Mouse (Mus musculus) gastrocnemius, adult 8-10 months (tissue): ENCODE results near the gene Cacng7. TPM values are rescaled to one million over a fixed set of nuclear protein-coding genes. Genes with fewer than 3 reads are reported as not detected.

Experiments
- DNase-seq, 2 experiments: peaks; one replicate each; pipeline ENCODE4 v3.0.0; 2022; ENCODE audit warnings: low spot score in 2 of 2
- total RNA-seq, 4 experiments: library from RNA; stranded (reverse); gene quantifications; 2 replicates each; pipeline ENCODE4 v1.2.4; 2022

Gene Cacng7
- total RNA-seq, 4 experiments from 2014 or later, result 8.5 to 16.4 (median 13.6) TPM

- DNase-seq, result no peak
Measured at GRCm38 (mm10) chr7:3302556-3303275, 30.0 kb upstream of the Cacng7 start.

GRCm38 (mm10) chr7:3303276-3303781, 29.4 kb upstream of the Cacng7 start:
- DNase-seq, result no peak

- DNase-seq, result no peak
Measured at GRCm38 (mm10) chr7:3303789-3304188, 29.0 kb upstream of the Cacng7 start.

DNA sequence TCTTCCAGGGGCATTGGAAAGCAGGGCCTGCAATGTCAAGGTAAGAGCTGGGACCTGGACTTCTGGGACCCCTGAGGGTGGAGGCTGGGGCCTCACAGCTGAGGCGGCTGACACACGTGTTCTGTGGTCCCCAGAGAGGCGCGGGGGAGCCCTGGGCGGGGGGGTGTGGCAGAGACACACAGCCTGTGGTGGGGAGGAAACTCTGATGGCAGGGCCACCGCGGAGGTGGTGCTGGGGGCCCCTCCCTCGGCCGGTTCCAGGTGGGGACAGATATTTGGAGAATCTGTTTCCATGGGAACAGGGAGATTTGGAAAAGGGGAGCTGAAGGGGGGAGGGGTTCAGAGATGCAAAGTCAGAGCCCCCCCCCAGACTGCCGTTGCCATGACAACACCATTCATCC, 28.5 kb upstream of the Cacng7 start:
- no peak for DNase-seq

- DNase-seq, result no peak
Measured at GRCm38 (mm10) chr7:3306400-3306799, 26.4 kb upstream of the Cacng7 start.

DNA sequence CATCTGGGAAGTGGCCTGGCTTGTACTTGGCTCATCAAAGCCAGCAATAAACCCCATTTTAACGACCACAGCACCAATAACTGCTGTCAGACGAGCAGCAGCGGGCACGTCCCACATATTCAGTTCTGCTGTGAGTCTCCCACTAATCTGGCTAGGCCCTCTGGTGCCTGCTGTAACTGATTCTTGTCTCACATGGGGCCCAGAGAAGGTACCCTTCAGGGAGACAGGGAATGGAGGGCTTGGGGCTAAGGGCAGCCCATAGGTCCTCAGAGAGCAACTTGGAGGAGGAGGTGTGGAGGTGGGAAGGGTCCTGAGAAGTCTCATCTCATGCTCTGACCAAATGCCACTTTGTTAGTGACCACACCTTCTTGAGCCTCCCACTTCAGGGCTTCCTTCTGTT, 24.1 kb upstream of the Cacng7 start:
- DNase-seq, result no peak

GRCm38 (mm10) chr7:3310233-3310632, 22.5 kb upstream of the Cacng7 start:
- DNase-seq, result no peak

DNA sequence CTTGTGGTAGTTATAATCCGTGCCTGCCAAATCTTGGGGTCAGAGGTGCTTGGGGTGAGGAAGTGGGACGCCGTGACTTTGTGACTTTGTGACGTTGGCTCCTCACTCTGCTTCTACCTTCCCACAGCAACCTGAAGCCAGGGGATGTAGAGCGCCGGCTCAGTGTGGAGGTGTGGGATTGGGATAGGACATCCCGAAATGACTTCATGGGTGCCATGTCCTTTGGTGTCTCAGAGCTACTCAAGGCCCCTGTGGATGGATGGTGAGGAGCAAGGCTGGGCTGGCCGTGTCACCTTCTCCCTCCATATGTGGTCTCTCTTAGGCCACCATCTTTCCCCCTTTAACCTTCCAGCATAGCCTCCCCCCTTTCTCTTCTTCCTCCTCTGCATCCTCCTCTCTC, 19.2 kb upstream of the Cacng7 start:
- DNase-seq, result no peak

DNA sequence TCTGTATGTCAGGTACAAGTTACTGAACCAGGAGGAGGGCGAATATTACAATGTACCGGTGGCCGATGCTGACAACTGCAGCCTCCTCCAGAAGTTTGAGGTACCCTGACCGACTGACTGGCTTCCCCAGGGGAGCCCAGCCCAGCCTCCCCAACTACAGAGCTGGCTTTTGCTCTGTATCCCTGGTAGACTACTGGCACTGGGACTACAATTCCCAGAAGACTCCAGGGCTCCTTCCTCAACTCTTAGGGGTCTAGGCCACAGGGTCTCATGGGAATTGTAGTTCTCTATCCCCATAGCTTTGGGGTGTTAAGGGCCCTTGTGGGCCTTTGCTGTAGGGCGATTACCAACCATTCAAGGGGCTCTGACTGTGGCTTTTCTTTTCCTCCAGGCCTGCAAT, 18.6 kb upstream of the Cacng7 start:
- DNase-seq, result no peak

DNA sequence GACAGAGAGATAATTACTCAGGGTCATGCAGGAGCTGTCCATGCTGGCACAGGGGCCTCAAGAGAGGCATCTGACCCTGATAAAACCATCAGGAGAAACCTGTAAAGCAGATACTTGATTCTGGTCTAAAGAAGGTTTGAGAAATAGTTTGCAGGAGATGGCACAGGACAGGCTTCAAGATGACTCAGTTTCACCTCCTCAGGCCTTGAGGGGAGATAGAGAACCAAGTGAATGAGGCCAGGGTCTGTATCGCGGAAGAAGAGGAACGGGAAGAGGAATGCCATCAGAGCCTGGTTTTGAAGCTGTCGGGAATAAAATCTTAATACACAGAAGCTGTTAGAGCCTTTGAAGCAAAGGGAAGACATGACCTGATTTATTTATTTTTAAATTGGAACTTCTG, 15.1 kb upstream of the Cacng7 start:
- DNase-seq, result no peak

DNA sequence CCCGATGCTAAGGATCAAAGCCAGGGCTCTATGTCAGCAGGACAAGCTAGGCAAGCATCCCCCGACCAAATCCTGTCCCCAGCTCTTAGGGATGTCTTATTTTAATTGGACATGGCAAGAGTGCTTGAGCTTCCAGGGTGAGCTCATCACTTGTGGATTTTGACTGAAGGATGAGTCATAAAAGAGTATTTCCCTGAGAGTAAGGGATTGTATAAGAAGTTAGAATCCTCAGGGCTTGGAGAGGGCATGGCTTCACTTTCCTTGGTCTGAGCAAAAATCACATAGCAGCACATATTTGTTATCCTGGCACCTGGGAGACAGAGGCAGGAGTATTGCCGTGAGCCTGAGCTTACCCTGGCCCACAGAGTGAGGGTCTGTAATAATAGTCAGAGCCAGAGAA, 11.9 kb upstream of the Cacng7 start:
- DNase-seq, result no peak

DNA sequence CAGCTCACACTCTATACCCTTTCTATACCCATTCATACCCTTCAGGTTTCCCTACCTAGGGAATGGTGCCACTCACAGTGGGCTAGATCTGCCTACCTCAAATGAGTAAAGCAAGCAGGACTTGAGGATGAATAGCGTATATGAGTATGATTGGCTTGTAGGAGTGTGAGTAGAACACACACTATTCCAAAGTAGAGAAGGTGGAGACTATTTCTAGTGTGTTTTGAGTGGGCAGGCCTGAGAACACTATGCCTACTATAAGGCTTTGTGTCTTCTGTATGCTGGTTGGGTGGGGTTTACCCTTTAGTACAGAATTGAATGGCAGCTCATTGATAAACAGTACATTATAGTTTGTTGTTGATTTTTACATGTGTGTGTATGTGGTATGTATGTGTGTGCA, 8.9 kb upstream of the Cacng7 start:
- no peak for DNase-seq

- DNase-seq, result no peak
Measured at GRCm38 (mm10) chr7:3327961-3328360, 4.8 kb upstream of the Cacng7 start.

GRCm38 (mm10) chr7:3329776-3330546, 2.8 kb upstream of the Cacng7 start:
- peak; percentile 50 to 54 for DNase-seq

DNA sequence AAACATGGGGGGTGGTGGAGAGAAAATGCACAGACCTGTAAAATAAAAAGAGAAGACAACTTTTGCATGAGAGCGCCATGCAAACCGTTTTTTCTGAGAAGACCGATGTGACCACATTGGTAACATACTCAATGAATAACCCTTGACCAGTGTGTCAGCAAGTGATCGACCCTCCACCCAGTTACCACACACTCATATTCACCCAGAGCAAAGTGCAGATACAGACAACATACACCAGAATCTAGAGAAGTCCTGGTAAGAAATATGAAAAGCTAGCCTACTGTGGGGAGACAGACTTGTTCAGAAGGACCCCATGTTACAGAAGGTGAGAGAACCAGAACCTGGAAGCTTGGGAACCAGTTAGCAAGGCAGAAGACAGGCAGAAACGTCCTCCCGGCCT, 1.6 kb upstream of the Cacng7 start:
- no peak for DNase-seq

GRCm38 (mm10) chr7:3331581-3332223, 1.1 kb upstream of the Cacng7 start:
- peak; percentile 45 to 59 for DNase-seq

- DNase-seq, result no peak
Measured at GRCm38 (mm10) chr7:3332224-3332615, 535 bp upstream of the Cacng7 start.

GRCm38 (mm10) chr7:3333542-3333941, 787 bp downstream of the Cacng7 start:
- DNase-seq, result no peak

GRCm38 (mm10) chr7:3336412-3336811, 3.7 kb downstream of the Cacng7 start:
- DNase-seq, result no peak

DNA sequence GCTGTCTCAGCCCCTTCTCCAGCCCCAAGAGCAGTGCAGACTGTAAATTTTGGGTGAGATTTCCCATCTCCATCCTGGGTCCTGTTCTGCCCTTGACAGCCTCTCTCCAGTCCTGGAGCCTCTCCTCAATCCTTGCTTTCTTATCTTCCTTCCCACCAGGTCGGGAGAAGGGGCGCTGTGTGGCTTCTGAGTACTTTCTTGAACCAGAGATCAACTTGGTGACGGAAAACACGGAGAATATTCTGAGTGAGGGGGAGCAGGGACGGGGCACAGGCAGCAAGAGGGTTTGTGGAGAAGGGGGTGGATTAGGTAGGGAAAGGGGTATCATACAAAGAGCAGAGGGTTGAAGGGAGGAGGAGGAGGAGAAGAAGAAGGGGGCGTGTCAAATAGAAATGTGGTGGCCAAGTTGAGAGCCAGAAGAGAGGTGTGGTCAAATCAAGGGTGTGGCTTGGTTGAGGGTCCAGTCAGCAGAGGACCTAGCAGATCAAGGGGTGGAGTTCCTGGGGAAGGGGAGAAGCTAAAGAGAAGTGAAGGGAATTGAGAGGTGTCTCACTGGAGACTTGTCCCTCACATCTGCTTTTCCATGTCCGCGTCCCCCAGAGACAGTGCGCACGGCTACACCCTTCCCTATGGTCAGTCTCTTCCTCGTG, 5.7 kb downstream of the Cacng7 start:
- DNase-seq, result no peak

GRCm38 (mm10) chr7:3339010-3339409, 6.3 kb downstream of the Cacng7 start:
- no peak for DNase-seq

GRCm38 (mm10) chr7:3343861-3344260, 11.1 kb downstream of the Cacng7 start:
- DNase-seq, result no peak
